Mouse (Mus musculus) liver, postnatal 0 days (tissue): ENCODE measurements around the gene Chd1. TPM values are rescaled to one million over a fixed set of nuclear protein-coding genes. Genes with fewer than 3 reads are reported as not detected.
A peak's percentile ranks its signal among the peaks of the same experiment; 100 is the strongest.

Experiments used
- ATAC-seq: fragments of 200-750 bp; cut with Nextera tagmentation; 2 replicates; pipeline ENCODE4 v1.8.0; 2017; ENCODE audit warnings: mild to moderate bottlenecking, moderate library complexity
- DNase-seq: peaks from one replicate; pipeline ENCODE4 v3.0.0-alpha.2; 2016
- H3K27ac ChIP-seq: fragments of 300-500 bp; sonication (generic); 2 replicates; pipeline ENCODE4 v1.5.1; 2014; ENCODE audit warnings: antibody characterized with exemption, moderate library complexity, mild to moderate bottlenecking, low read depth
- H3K27me3 ChIP-seq: fragments of 300-500 bp; sonication (generic); 2 replicates; pipeline ENCODE4 v1.6.1; 2014; ENCODE audit warnings: low read length, control low read depth, mixed read lengths; ENCODE audit not compliant: insufficient read depth
- H3K36me3 ChIP-seq: fragments of 300-500 bp; sonication (generic); replicated peaks from 2 replicates; pipeline ENCODE4 v1.6.1; 2014; ENCODE audit warnings: mild to moderate bottlenecking, control low read depth, low read length, moderate library complexity, mixed read lengths; ENCODE audit not compliant: insufficient read depth
- H3K4me1 ChIP-seq: fragments of 300-500 bp; sonication (generic); 2 replicates; pipeline ENCODE4 v1.6.1; 2014; ENCODE audit warnings: antibody characterized with exemption, mild to moderate bottlenecking, control low read depth; ENCODE audit not compliant: insufficient read depth
- H3K4me2 ChIP-seq: fragments of 300-500 bp; sonication (generic); 2 replicates; pipeline ENCODE4 v1.6.1; 2014; ENCODE audit warnings: low read depth, mild to moderate bottlenecking, low read length, moderate library complexity, mixed read lengths
- H3K4me3 ChIP-seq: fragments of 300-500 bp; sonication (generic); 2 replicates; pipeline ENCODE4 v1.5.1; 2014; ENCODE audit warnings: low read depth, low read length
- H3K9ac ChIP-seq: fragments of 300-500 bp; sonication (generic); replicated peaks from 2 replicates; pipeline ENCODE4 v1.6.1; 2014; ENCODE audit warnings: mild to moderate bottlenecking, moderate library complexity
- H3K9me3 ChIP-seq: fragments of 300-500 bp; sonication (generic); 2 replicates; pipeline ENCODE4 v1.6.1; 2016; ENCODE audit warnings: mild to moderate bottlenecking, control low read depth, low read length, mixed read lengths
- CTCF ChIP-seq: sonication (generic); IDR thresholded peaks from 2 replicates; pipeline ENCODE4 v1.5.1; 2016; ENCODE audit warnings: antibody characterized with exemption, low read depth
- EP300 ChIP-seq: IDR thresholded peaks from 2 replicates; pipeline ENCODE4 v1.6.1; 2016; ENCODE audit warnings: antibody characterized with exemption, low read depth, mild to moderate bottlenecking
- WGBS: fragments of 180-500 bp; shearing (Covaris S2); extraction: QIAGEN DNeasy Blood & Tissue Kit; methylation state at CpG from one replicate; pipeline ENCODE4 v1.1.7; 2014; ENCODE audit not compliant: insufficient replicate concordance; 5-methylcytosine and 5-hydroxymethylcytosine counted together
- polyA plus RNA-seq: library from polyadenylated mRNA; unstranded; fragments of >200 nt; fragmentation: Nextera tagmentation; extraction: Ambion mirVana; gene quantifications from 2 replicates; pipeline ENCODE4 v1.2.1, GENCODE M21; 2015

Gene Chd1
- polyA plus RNA-seq, 1 experiment from 2014 or later: 10.7 TPM

- ATAC-seq (peak; percentile 90), DNase-seq (peak; percentile 19)
- TF ChIP-seq EP300 (no peak), CTCF (no peak)
- Histone ChIP-seq H3K36me3 (peaks cover 18% of the 10 kb centered on the region), H3K4me2 (no peak overlapping the region), H3K9me3 (no peaks in the 10 kb centered on the region), H3K27me3 (no peaks in the 10 kb centered on the region), H3K4me1 (no peaks in the 10 kb centered on the region), H3K27ac (peak overlapping the region; percentile 8; the same call in 1 of the 2 replicates), H3K4me3 (no peak overlapping the region), H3K9ac (no peak overlapping the region)
- 55% methylated on average over 5 of the region's 5 CpGs for WGBS
These were observed 69.9 kb downstream of the Chd1 start for GRCm38 (mm10) chr17:15774565-15775215.

GRCm38 (mm10) chr17:15776349-15776748 is 71.6 kb downstream of the Chd1 start:
- TF ChIP-seq CTCF: no peak
- TF ChIP-seq EP300: no peak
- H3K9me3 ChIP-seq: no peaks in the 10 kb centered on the region
- no peaks in the 10 kb centered on the region for H3K4me1 ChIP-seq
- H3K27ac ChIP-seq: no peak overlapping the region
- ATAC-seq: no peak
- DNase-seq: no peak
- WGBS: 72% methylated on average over 5 of the region's 5 CpGs
- H3K9ac ChIP-seq: no peak overlapping the region
- H3K27me3 ChIP-seq: no peaks in the 10 kb centered on the region
- H3K4me3 ChIP-seq: no peak overlapping the region
- peaks cover 3% of the 10 kb centered on the region; the same call in 1 of the 2 replicates for H3K36me3 ChIP-seq
- H3K4me2 ChIP-seq: no peak overlapping the region

- H3K27ac ChIP-seq: no peak overlapping the region
- no peak overlapping the region for H3K4me2 ChIP-seq
- no peak overlapping the region for H3K4me3 ChIP-seq
- H3K36me3 ChIP-seq: no peaks in the 10 kb centered on the region
- H3K9me3 ChIP-seq: no peaks in the 10 kb centered on the region
- 71% methylated on average over 6 of the region's 6 CpGs for WGBS
- H3K4me1 ChIP-seq: no peaks in the 10 kb centered on the region
- no peak for TF ChIP-seq EP300
- peak; percentile 32 for TF ChIP-seq CTCF
- no peak for DNase-seq
- H3K27me3 ChIP-seq: no peaks in the 10 kb centered on the region
- ATAC-seq: no peak
- H3K9ac ChIP-seq: no peak overlapping the region
These were observed 73.2 kb downstream of the Chd1 start for GRCm38 (mm10) chr17:15777979-15778378.

- H3K36me3 ChIP-seq: no peaks in the 10 kb centered on the region
- H3K4me3 ChIP-seq: no peak overlapping the region
- H3K9me3 ChIP-seq: no peaks in the 10 kb centered on the region
- no peak overlapping the region for H3K4me2 ChIP-seq
- H3K27me3 ChIP-seq: no peaks in the 10 kb centered on the region
- no peak for DNase-seq
- whole genome bisulfite sequencing: 24% methylated on average over 3 of the region's 3 CpGs
- no peak for ATAC-seq
- H3K9ac ChIP-seq: no peak overlapping the region
- TF ChIP-seq CTCF (peak; percentile 62), EP300 (no peak)
- no peaks in the 10 kb centered on the region for H3K4me1 ChIP-seq
- no peak overlapping the region for H3K27ac ChIP-seq
These were observed 82.3 kb downstream of the Chd1 start for GRCm38 (mm10) chr17:15787036-15787435.

- Histone ChIP-seq H3K4me1 (no peaks in the 10 kb centered on the region), H3K27ac (no peak overlapping the region), H3K4me2 (no peak overlapping the region), H3K9ac (no peak overlapping the region), H3K4me3 (no peak overlapping the region), H3K9me3 (no peaks in the 10 kb centered on the region), H3K27me3 (no peaks in the 10 kb centered on the region), H3K36me3 (no peaks in the 10 kb centered on the region)
- DNase-seq (no peak), ATAC-seq (no peak)
- WGBS: 75% methylated on average over 8 of the region's 8 CpGs
- TF ChIP-seq CTCF (no peak), EP300 (no peak)
These were observed 85.9 kb downstream of the Chd1 start for GRCm38 (mm10) chr17:15790716-15791115.

- H3K27ac ChIP-seq: no peak overlapping the region
- H3K9ac ChIP-seq: no peak overlapping the region
- no peaks in the 10 kb centered on the region for H3K27me3 ChIP-seq
- no peak for TF ChIP-seq EP300
- no peak for TF ChIP-seq CTCF
- ATAC-seq: no peak
- H3K9me3 ChIP-seq: no peaks in the 10 kb centered on the region
- no peaks in the 10 kb centered on the region for H3K4me1 ChIP-seq
- 63% methylated on average over 3 of the region's 3 CpGs for WGBS
- no peak for DNase-seq
- H3K4me2 ChIP-seq: no peak overlapping the region
- H3K4me3 ChIP-seq: no peak overlapping the region
- H3K36me3 ChIP-seq: no peaks in the 10 kb centered on the region
These were observed 94.5 kb downstream of the Chd1 start for GRCm38 (mm10) chr17:15799195-15799793.
